In the genomic region with DNA sequence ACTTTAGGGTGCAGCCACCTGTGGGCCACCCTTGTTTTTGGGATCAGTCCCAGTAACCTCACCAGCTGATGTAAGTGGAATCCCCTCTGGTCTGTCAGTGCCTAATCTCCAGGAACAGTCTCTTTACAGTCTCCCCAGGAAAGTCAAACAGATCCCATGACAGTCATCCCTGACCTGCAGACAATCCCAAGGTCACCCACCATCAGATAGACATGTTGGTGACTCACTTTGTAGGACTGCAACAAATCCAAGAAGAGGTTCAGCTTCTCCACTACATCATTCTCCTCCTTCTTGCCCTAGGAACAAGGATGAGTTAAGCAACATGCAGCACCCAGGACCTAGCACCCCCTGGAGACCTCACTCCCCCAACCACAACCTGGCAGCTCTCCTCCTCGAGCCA, we compare ENCODE assay signal across 21 mouse cellular contexts. TPM values are rescaled to one million over a fixed set of nuclear protein-coding genes. Genes with fewer than 3 reads are reported as not detected.
A peak's percentile ranks its signal among the peaks of the same experiment; 100 is the strongest.
DNase-seq lines count a peak whose midpoint lies in the region; ATAC-seq and TF ChIP-seq lines count a peak whose summit lies in the region.
"Had no signal": no experiment of that assay in that cellular context is flagged by ENCODE, and none has a peak within 500 bp of the region (broad histone marks: within the 10 kb centered on the region; RNA-seq: fewer than 3 reads in every experiment).

No protein-coding gene starts in this region.

- POLR2A ChIA-PET in Patski (lab: Charles Lee): no interaction called here

- ATAC-seq in Patski: peak; percentile 23
- ATAC-seq: CD4-positive, CD25-positive, alpha-beta regulatory T cell, adult 4 months; forebrain, embryonic 14.5 days; forebrain, embryonic 16.5 days had no signal

- in situ Hi-C loops in Patski (cut with MboI; ENCODE audit: low pct_unique_long_range_greater_than_20kb): no loop called here

- CTCF ChIA-PET in Patski (lab: Charles Lee): interaction anchor here (0.8 to 1.1 kb wide), 3 partner anchors 9 to 69 kb away, joined by 3 to 7 read pairs (median 4); no protein-coding TSS in a partner anchor

- H3K27me3 ChIP-seq in Patski: no peaks in the 10 kb centered on the region
- H3K27me3 ChIP-seq: CH12.LX; embryonic facial prominence, embryonic 13.5 days had no signal

- no peak for TF ChIP-seq CTCF in Patski (IDR thresholded peaks at IDR 0.05)

- peak; percentile 44 for DNase-seq in adrenal gland, adult 2 months
- DNase-seq in adrenal gland, postnatal 10 days: no peak
- peak; percentile 26 to 28 for DNase-seq in adrenal gland, postnatal 36 days
- no peak for DNase-seq in adrenal gland, postnatal 4 days (ENCODE audit: low spot score in 2 of 2)
- DNase-seq in 3T3-L1 (ENCODE audit: low read depth, low spot score) (peak; percentile 43), Patski (ENCODE audit: low read depth, low spot score) (peak; percentile 55)
- no peak for DNase-seq in embryo, embryonic 10.5 days (ENCODE audit: low spot score)
- DNase-seq: B cell, adult 2 months; cerebellum, adult 11 months; cerebellum, adult 18-20 months; cerebellum, adult 8-10 months; cerebellum, adult 9-11 months; cerebellum, postnatal 14 days; cerebellum, postnatal 36 days; gastrocnemius, adult 2 months; gastrocnemius, postnatal 10 days had no signal

RNA-seq across cellular contexts. Expression of a gene that starts 14.4 kb away (rescaled TPM):
- total RNA-seq in adrenal gland, adult 2 months (2021): 10 to 100 TPM in 1 of 2 experiments, 1 to 10 TPM in 1; 9.2 to 22.6 TPM
- polyA plus RNA-seq in adrenal gland, adult 2 months (2012; rRNA removed): 9.6 and 10.1 TPM in 2 replicates
- 10 to 100 TPM; 12.0 to 13.9 TPM for total RNA-seq in adrenal gland, postnatal 10 days (2021)
- total RNA-seq in adrenal gland, postnatal 36 days (2021): 10 to 100 TPM; 13.7 to 15.6 TPM
- 10 to 100 TPM; 13.4 to 15.0 TPM for total RNA-seq in adrenal gland, postnatal 4 days (2021)
- 13.1 TPM for polyA plus RNA-seq in Patski (2021)

RNA-seq across cellular contexts. Expression of a gene that starts 24.6 kb away (rescaled TPM):
- 10 to 100 TPM; 15.0 to 18.2 TPM for total RNA-seq in adrenal gland, adult 2 months (2021)
- 5.1 and 6.3 TPM in 2 replicates for polyA plus RNA-seq in adrenal gland, adult 2 months (2012; rRNA removed)
- 10 to 100 TPM; 19.8 to 26.8 TPM for total RNA-seq in adrenal gland, postnatal 10 days (2021)
- total RNA-seq in adrenal gland, postnatal 36 days (2021): 10 to 100 TPM; 15.0 to 23.0 TPM
- total RNA-seq in adrenal gland, postnatal 4 days (2021): 10 to 100 TPM; 20.5 to 21.2 TPM
- polyA plus RNA-seq in Patski (2021): 38.0 TPM

RNA-seq across cellular contexts. Expression of a gene that starts 24.7 kb away (rescaled TPM):
- 10 to 100 TPM; 12.4 to 20.5 TPM for total RNA-seq in adrenal gland, adult 2 months (2021)
- polyA plus RNA-seq in adrenal gland, adult 2 months (2012; rRNA removed): 15.8 and 21.0 TPM in 2 replicates
- 10 to 100 TPM; 20.3 to 22.3 TPM for total RNA-seq in adrenal gland, postnatal 10 days (2021)
- total RNA-seq in adrenal gland, postnatal 36 days (2021): 10 to 100 TPM; 13.9 to 17.8 TPM
- total RNA-seq in adrenal gland, postnatal 4 days (2021): 10 to 100 TPM; 24.2 to 34.4 TPM
- polyA plus RNA-seq in Patski (2021): 30.0 TPM

RNA-seq across cellular contexts. Expression of a gene that starts 43.0 kb away (rescaled TPM):
- total RNA-seq in adrenal gland, adult 2 months (2021): 10 to 100 TPM; 13.9 to 19.1 TPM
- 12.4 and 12.8 TPM in 2 replicates for polyA plus RNA-seq in adrenal gland, adult 2 months (2012; rRNA removed)
- total RNA-seq in adrenal gland, postnatal 10 days (2021): 10 to 100 TPM; 19.7 to 20.3 TPM
- total RNA-seq in adrenal gland, postnatal 36 days (2021): 10 to 100 TPM; 16.7 to 20.7 TPM
- total RNA-seq in adrenal gland, postnatal 4 days (2021): 10 to 100 TPM; 28.0 to 29.5 TPM
- polyA plus RNA-seq in Patski (2021): 26.3 TPM

Comparison
In these comparisons a context has a peak if more than half of its experiments do, and no peak if none do; other contexts are left out.
1. DNase-seq: peak in adrenal gland, adult 2 months (single experiment), adrenal gland, postnatal 36 days (2 of 2), 3T3-L1 (single experiment) and Patski (single experiment); none in adrenal gland, postnatal 10 days (single experiment), adrenal gland, postnatal 4 days (0 of 2) and embryo, embryonic 10.5 days (single experiment).